25 mouse cellular contexts compared by ENCODE assay signal in the genomic region with DNA sequence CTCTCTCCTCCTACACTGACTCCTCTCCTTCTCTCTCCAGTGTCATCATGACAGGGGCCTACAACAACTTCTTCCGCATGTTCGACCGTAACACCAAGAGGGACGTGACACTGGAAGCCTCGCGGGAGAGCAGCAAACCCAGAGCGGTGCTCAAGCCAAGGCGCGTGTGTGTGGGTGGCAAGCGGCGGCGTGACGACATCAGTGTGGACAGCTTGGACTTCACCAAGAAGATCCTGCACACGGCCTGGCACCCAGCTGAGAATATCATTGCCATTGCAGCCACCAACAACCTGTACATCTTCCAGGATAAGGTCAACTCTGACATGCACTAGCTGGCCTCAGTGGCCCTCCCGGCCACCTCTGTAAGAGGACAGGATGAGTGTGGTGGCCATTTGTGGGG. TPM values are rescaled to one million over a fixed set of nuclear protein-coding genes. Genes with fewer than 3 reads are reported as not detected.
DNase-seq lines count a peak whose midpoint lies in the region; TF ChIP-seq lines count a peak whose summit lies in the region.
"Had no signal": no experiment of that assay in that cellular context is flagged by ENCODE, and none has a peak within 500 bp of the region (broad histone marks: within the 10 kb centered on the region; RNA-seq: fewer than 3 reads in every experiment).

No protein-coding gene starts in this region.

- no peak overlapping the region for H3K4me3 ChIP-seq in layer of hippocampus, adult 2 months
- H3K4me3 ChIP-seq: embryonic facial prominence, embryonic 10.5 days; embryonic facial prominence, embryonic 13.5 days; erythroblast, embryonic 14.5 days; forebrain, embryonic 12.5 days; forebrain, embryonic 15.5 days; heart, embryonic 12.5 days; heart, embryonic 15.5 days; hindbrain, embryonic 12.5 days; hindbrain, embryonic 15.5 days had no signal

- no peak for TF ChIP-seq CTCF in layer of hippocampus, adult 2 months (conservative IDR thresholded peaks at IDR 0.05)

- peak overlapping the region; percentile 32; the same call in 1 of the 2 replicates for H3K27ac ChIP-seq in layer of hippocampus, adult 2 months
- H3K27ac ChIP-seq: embryonic facial prominence, embryonic 10.5 days; embryonic facial prominence, embryonic 13.5 days; forebrain, embryonic 12.5 days; forebrain, embryonic 15.5 days; heart, embryonic 15.5 days; hindbrain, embryonic 12.5 days; hindbrain, embryonic 15.5 days had no signal

- DNase-seq in cerebellum, adult 9-11 months, result peak; percentile 50
- DNase-seq in cerebellum, adult 8-10 months, result no peak
- no peak for DNase-seq in layer of hippocampus, adult 2 months (ENCODE audit: low spot score in 2 of 2)
- no peak for DNase-seq in layer of hippocampus, adult 9-11 months
- peak; percentile 47 for DNase-seq in brain, adult 2 months (ENCODE audit: low read depth, low spot score)
- DNase-seq in adrenal gland, adult 18-20 months (ENCODE audit: low spot score in 2 of 2), result no peak
- DNase-seq: adrenal gland, adult 8-10 months; adrenal gland, postnatal 25 days; cerebellum, adult 11 months; cerebellum, postnatal 10 days; embryo, embryonic 11 days; gastrocnemius, postnatal 25 days; heart, adult 18-20 months; heart, postnatal 10 days; heart, postnatal 36 days had no signal

RNA-seq across cellular contexts. Expression of a gene that starts 36.7 kb away (rescaled TPM):
- 100 to 1,000 TPM; 133 to 144 TPM for total RNA-seq in layer of hippocampus, adult 2 months (2021)
- total RNA-seq in adrenal gland, adult 18-20 months (2021), result 100 to 1,000 TPM in 1 of 2 experiments, 10 to 100 TPM in 1; 28.0 to 133 TPM
- total RNA-seq: MEL had no signal

Comparison
In these comparisons a context has a peak if more than half of its experiments do, and no peak if none do; other contexts are left out.
1. DNase-seq: peak in cerebellum, adult 9-11 months (single experiment) and brain, adult 2 months (single experiment); none in cerebellum, adult 8-10 months (single experiment), layer of hippocampus, adult 2 months (0 of 2), layer of hippocampus, adult 9-11 months (single experiment) and adrenal gland, adult 18-20 months (0 of 2).